Mouse (Mus musculus): ENCODE measurements around the gene Schip1. TPM values are rescaled to one million over a fixed set of nuclear protein-coding genes. Genes with fewer than 3 reads are reported as not detected.

The Schip1 gene
- total RNA-seq (2023): not detected

DNA sequence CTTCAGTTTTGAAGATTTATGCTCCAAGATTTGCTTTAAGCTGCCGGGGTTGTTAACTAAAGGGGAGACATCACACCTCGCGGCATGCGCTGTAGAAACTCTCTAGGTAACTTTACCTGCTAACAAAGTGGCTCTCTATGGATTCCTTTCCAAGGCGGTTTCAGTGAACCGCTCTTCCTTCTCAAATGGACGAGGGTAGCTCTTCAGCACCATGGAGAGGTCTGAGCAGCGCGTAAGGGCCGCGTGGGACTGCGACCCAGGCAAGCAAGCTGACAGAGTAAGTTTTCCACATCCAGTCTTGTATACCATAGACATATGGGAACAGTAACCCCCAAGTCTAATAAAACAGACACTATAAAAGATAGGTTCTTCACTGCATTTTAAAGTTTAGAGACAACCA is at the start of gene Schip1:
Schip1 (plus strand) TSS at position 72 of the 400 bp plus-strand sequence.

Other genes starting within 250 kb of the Schip1 start
- not detected for gene Iqcj, start 172.6 kb upstream of the Schip1 start, total RNA-seq (2023)
- gene Iqschfp, start 172.6 kb upstream of the Schip1 start, total RNA-seq (2023): not detected